Mouse (Mus musculus) kidney, adult 2 months (tissue): ENCODE data around the gene Camkk2.

Source experiments
- CTCF ChIP-seq: fragments of 200-500 bp; conservative IDR thresholded peaks from 2 replicates; pipeline ENCODE4 v1.5.1; 2011; ENCODE audit warnings: low read depth, mild to moderate bottlenecking, control low read depth, low read length, moderate library complexity, mixed read lengths; ENCODE audit not compliant: insufficient read depth, insufficient read length
- POLR2A ChIP-seq: fragments of 200-500 bp; IDR thresholded peaks from one replicate; pipeline ENCODE4 v1.6.1; 2011; ENCODE audit warnings: low read depth, low read length, control low read depth

DNA sequence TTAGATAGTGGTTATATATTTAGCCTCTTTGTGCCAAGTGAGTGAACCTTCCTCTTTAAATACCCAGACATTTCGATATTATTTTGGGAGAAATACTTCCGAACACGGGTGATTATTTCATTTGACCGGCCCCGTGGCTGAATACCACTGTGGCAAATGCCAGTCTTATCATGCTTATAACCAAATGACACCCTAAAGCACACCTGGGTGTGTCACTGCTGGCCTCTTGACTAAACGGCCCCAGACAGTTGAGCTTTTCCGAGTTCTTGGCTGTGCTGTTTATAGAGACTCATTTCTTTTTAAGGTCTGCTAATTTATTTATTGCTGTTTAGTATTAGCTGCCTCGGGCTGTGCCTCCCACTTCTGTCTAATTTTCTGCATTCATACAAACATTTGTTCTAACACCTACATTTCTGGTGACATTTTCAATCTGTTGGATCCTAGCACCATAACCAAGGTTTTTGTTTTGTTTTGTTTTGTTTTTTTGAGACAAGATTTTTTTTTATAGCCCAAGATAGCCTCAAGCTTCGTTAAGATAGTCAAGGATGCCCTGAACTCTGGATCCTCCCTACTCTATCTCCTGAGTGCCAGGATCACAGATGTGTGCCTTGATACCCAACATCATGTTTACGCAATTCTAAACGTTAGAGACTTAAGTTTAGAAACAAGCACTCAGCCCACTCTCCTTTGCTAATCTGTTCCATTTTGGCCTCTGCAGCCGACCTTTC lies 78.9 kb downstream of the Camkk2 start:
- TF ChIP-seq POLR2A (no peak), CTCF (no peak)
